Mouse (Mus musculus): ENCODE results near the gene Med16. TPM values are rescaled to one million over a fixed set of nuclear protein-coding genes. Genes with fewer than 3 reads are reported as not detected.

Gene Med16
- polyA plus RNA-seq, 1 experiment = 103 TPM

- Histone ChIP-seq H3K27ac (ENCODE audit: control insufficient read depth, insufficient read depth, low read length) (peak overlapping the region; percentile 94), H3K27me3 (ENCODE audit: control insufficient read depth, insufficient read depth, low read length) (no peaks in the 10 kb centered on the region), H3K36me3 (ENCODE audit: control insufficient read depth, insufficient read depth, low read length) (peaks cover 9% of the 10 kb centered on the region), H3K4me1 (replicated peaks; ENCODE audit: control insufficient read depth, insufficient read depth, low read length) (peaks cover 58% of the 10 kb centered on the region), H3K4me3 (ENCODE audit: control insufficient read depth, insufficient read depth, low read length) (no peak overlapping the region)
- WGBS = 37% methylated on average over 9 of the region's 9 CpGs
- DNase-seq = peak; percentile 41
- no peak for TF ChIP-seq POLR2A (IDR thresholded peaks at IDR 0.05; ENCODE audit: control insufficient read depth, extremely low read depth, insufficient read depth, low read length, poor library complexity)
- TF ChIP-seq CTCF (IDR thresholded peaks at IDR 0.05; ENCODE audit: borderline replicate concordance, control insufficient read depth, extremely low read depth, insufficient read depth, low read length, poor library complexity) = no peak
These were observed 56.5 kb downstream of the Med16 start for GRCm38 (mm10) chr10:79852107-79852789.

DNA sequence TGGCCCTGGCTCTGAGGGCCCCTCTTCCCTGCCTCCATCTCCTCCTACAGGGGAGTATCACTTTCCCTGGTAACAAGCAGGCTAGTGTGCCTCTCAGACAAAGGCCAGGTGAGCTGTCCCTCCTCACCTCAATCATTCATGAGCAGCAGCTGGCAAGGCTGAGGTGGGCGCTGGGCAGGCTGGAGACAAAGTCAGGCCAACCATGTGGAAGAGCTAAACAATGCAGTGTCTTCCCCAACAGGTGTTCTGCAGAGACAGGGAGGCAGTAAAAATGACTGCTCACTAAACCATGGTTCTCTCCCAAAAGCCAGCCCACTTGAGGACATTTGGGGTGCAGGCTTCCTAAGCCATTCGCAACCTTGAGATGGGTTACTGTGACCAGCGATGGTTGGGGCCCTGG lies 57.1 kb downstream of the Med16 start:
- H3K27ac ChIP-seq (ENCODE audit: control insufficient read depth, insufficient read depth, low read length) = peak overlapping the region; percentile 94
- WGBS = 69% methylated on average over 3 of the region's 3 CpGs
- H3K36me3 ChIP-seq (ENCODE audit: control insufficient read depth, insufficient read depth, low read length) = peaks cover 3% of the 10 kb centered on the region
- no peak for DNase-seq
- H3K4me1 ChIP-seq (replicated peaks; ENCODE audit: control insufficient read depth, insufficient read depth, low read length) = peaks cover 52% of the 10 kb centered on the region
- TF ChIP-seq CTCF (IDR thresholded peaks at IDR 0.05; ENCODE audit: borderline replicate concordance, control insufficient read depth, extremely low read depth, insufficient read depth, low read length, poor library complexity) = no peak
- TF ChIP-seq POLR2A (IDR thresholded peaks at IDR 0.05; ENCODE audit: control insufficient read depth, extremely low read depth, insufficient read depth, low read length, poor library complexity) = no peak
- H3K4me3 ChIP-seq (ENCODE audit: control insufficient read depth, insufficient read depth, low read length) = no peak overlapping the region
- H3K27me3 ChIP-seq (ENCODE audit: control insufficient read depth, insufficient read depth, low read length) = no peaks in the 10 kb centered on the region

DNA sequence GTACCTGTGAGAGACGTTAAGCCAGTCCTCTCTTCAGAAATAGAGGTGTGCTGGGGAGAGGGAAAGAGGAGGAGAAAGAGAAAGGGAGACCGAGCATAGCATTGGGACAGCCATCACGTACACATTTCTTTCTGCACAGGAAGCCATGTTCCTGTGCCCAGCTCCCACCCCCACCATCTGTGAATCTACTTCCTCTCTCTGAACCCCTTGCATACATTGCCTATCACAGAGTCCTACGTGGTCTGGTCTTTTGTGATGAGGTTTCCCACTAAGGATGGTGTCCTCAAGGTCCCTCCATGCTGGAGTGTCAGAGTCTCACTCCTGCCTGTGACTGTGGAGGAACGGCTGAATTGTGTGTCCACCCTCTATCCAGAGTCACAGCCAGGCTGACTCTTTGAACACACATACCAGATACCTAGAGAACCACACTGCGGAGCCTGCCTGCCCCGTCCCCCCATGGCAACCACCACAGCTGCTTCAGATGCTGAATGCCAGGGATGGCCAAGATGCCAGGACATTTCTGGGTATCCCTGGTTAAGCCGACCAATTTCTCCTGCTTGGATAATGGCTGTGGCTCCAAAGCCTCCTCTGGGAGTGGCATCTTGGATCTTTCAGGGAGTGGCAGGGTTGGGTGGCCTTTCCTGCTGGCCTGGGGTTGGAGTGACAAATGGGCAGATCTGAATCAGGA lies 58.6 kb downstream of the Med16 start:
- no peaks in the 10 kb centered on the region for H3K27me3 ChIP-seq (ENCODE audit: control insufficient read depth, insufficient read depth, low read length)
- WGBS = 31% methylated on average over 8 of the region's 8 CpGs
- TF ChIP-seq POLR2A (IDR thresholded peaks at IDR 0.05; ENCODE audit: control insufficient read depth, extremely low read depth, insufficient read depth, low read length, poor library complexity) (no peak), CTCF (IDR thresholded peaks at IDR 0.05; ENCODE audit: borderline replicate concordance, control insufficient read depth, extremely low read depth, insufficient read depth, low read length, poor library complexity) (no peak)
- peak overlapping the region; percentile 61 for H3K27ac ChIP-seq (ENCODE audit: control insufficient read depth, insufficient read depth, low read length)
- peaks cover 41% of the 10 kb centered on the region for H3K4me1 ChIP-seq (replicated peaks; ENCODE audit: control insufficient read depth, insufficient read depth, low read length)
- no peaks in the 10 kb centered on the region for H3K36me3 ChIP-seq (ENCODE audit: control insufficient read depth, insufficient read depth, low read length)
- no peak overlapping the region for H3K4me3 ChIP-seq (ENCODE audit: control insufficient read depth, insufficient read depth, low read length)
- peak; percentile 48 for DNase-seq

DNA sequence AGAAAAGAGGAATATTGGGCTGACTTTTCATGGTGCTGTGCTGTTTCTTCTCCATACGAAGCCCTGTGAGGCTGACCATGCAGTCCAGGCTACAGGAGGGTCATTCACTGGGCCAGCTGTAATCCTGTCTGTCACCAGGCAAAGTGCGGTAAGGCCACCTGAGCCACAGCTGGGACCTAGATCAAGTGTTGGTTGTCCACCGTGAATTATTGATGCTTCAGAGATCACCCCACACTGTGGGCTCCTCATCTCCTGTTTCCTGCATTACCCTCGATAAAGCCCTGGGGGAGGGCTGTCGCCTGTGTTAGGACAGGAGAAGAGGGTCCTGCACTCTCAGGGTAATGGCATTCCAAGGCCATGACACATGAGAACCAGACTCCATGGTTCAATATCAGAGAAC lies 62.2 kb downstream of the Med16 start:
- 86% methylated on average over 5 of the region's 5 CpGs for WGBS
- peaks cover 22% of the 10 kb centered on the region for H3K4me1 ChIP-seq (replicated peaks; ENCODE audit: control insufficient read depth, insufficient read depth, low read length)
- no peaks in the 10 kb centered on the region for H3K27me3 ChIP-seq (ENCODE audit: control insufficient read depth, insufficient read depth, low read length)
- no peak for DNase-seq
- no peak overlapping the region for H3K4me3 ChIP-seq (ENCODE audit: control insufficient read depth, insufficient read depth, low read length)
- H3K36me3 ChIP-seq (ENCODE audit: control insufficient read depth, insufficient read depth, low read length) = no peaks in the 10 kb centered on the region
- H3K27ac ChIP-seq (ENCODE audit: control insufficient read depth, insufficient read depth, low read length) = no peak overlapping the region
- TF ChIP-seq POLR2A (IDR thresholded peaks at IDR 0.05; ENCODE audit: control insufficient read depth, extremely low read depth, insufficient read depth, low read length, poor library complexity) = no peak
- no peak for TF ChIP-seq CTCF (IDR thresholded peaks at IDR 0.05; ENCODE audit: borderline replicate concordance, control insufficient read depth, extremely low read depth, insufficient read depth, low read length, poor library complexity)

Other genes with a start within 250 kb of the Med16 start
- gene Madcam1, start 244.4 kb downstream of the Med16 start, polyA plus RNA-seq (2012; rRNA removed) = 2.9 and 4.0 TPM in 2 replicates
- 92.1 and 92.3 TPM in 2 replicates for gene Tpgs1, start 239.6 kb downstream of the Med16 start, polyA plus RNA-seq (2012; rRNA removed)
- 309 and 321 TPM in 2 replicates for gene Cdc34, start 226.7 kb downstream of the Med16 start, polyA plus RNA-seq (2012; rRNA removed)
- 0.57 and 1.2 TPM in 2 replicates for gene Gzmm, start 219.9 kb downstream of the Med16 start, polyA plus RNA-seq (2012; rRNA removed)
- 345 and 396 TPM in 2 replicates for gene Bsg, start 204.4 kb downstream of the Med16 start, polyA plus RNA-seq (2012; rRNA removed)
- 3.1 and 4.7 TPM in 2 replicates for gene Hcn2, start 192.3 kb downstream of the Med16 start, polyA plus RNA-seq (2012; rRNA removed)
- gene Polrmt, start 162.3 kb downstream of the Med16 start, polyA plus RNA-seq (2012; rRNA removed) = 104 and 109 TPM in 2 replicates
- gene Fgf22, start 153.8 kb downstream of the Med16 start, polyA plus RNA-seq (2012; rRNA removed) = not detected in 2 replicates
- 375 and 472 TPM in 2 replicates for gene Rnf126, start 142.0 kb downstream of the Med16 start, polyA plus RNA-seq (2012; rRNA removed)
- gene Fstl3, start 131.7 kb downstream of the Med16 start, polyA plus RNA-seq (2012; rRNA removed) = 15.9 and 17.1 TPM in 2 replicates
- 23.4 and 30.1 TPM in 2 replicates for gene Prss57, start 118.0 kb downstream of the Med16 start, polyA plus RNA-seq (2012; rRNA removed)
- gene Palm, start 115.4 kb downstream of the Med16 start, polyA plus RNA-seq (2012; rRNA removed) = 63.7 and 87.8 TPM in 2 replicates
- gene Misp, start 87.9 kb downstream of the Med16 start, polyA plus RNA-seq (2012; rRNA removed) = 6.6 and 6.8 TPM in 2 replicates
- gene Ptbp1, start 54.5 kb downstream of the Med16 start, polyA plus RNA-seq (2012; rRNA removed) = 583 and 703 TPM in 2 replicates
- 5.3 and 9.2 TPM in 2 replicates for gene Prtn3, start 34.4 kb downstream of the Med16 start, polyA plus RNA-seq (2012; rRNA removed)
- gene Plppr3, start 34.3 kb downstream of the Med16 start, polyA plus RNA-seq (2012; rRNA removed) = 1.1 and 1.9 TPM in 2 replicates
- gene Elane, start 22.7 kb downstream of the Med16 start, polyA plus RNA-seq (2012; rRNA removed) = 3.7 and 8.9 TPM in 2 replicates
- 1,248 and 1,398 TPM in 2 replicates for gene Cfd, start 18.1 kb downstream of the Med16 start, polyA plus RNA-seq (2012; rRNA removed)
- not detected in 2 replicates for gene Gm26602, start 1.9 kb upstream of the Med16 start, polyA plus RNA-seq (2012; rRNA removed)
- gene Kiss1r, start 8.0 kb upstream of the Med16 start, polyA plus RNA-seq (2012; rRNA removed) = 5.8 and 7.5 TPM in 2 replicates
- gene R3hdm4, start 12.3 kb upstream of the Med16 start, polyA plus RNA-seq (2012; rRNA removed) = 279 and 303 TPM in 2 replicates
- 12.5 and 13.5 TPM in 2 replicates for gene Arid3a, start 18.1 kb upstream of the Med16 start, polyA plus RNA-seq (2012; rRNA removed)
- gene Wdr18, start 51.2 kb upstream of the Med16 start, polyA plus RNA-seq (2012; rRNA removed) = 68.1 and 74.5 TPM in 2 replicates
- 0.07 and 0.14 TPM in 2 replicates for gene Grin3b, start 61.8 kb upstream of the Med16 start, polyA plus RNA-seq (2012; rRNA removed)
- 540 and 566 TPM in 2 replicates for gene Tmem259, start 75.4 kb upstream of the Med16 start, polyA plus RNA-seq (2012; rRNA removed)
- 239 and 245 TPM in 2 replicates for gene Cnn2, start 79.7 kb upstream of the Med16 start, polyA plus RNA-seq (2012; rRNA removed)
- gene Abca7, start 87.6 kb upstream of the Med16 start, polyA plus RNA-seq (2012; rRNA removed) = 79.5 and 83.5 TPM in 2 replicates
- gene Arhgap45, start 107.7 kb upstream of the Med16 start, polyA plus RNA-seq (2012; rRNA removed) = 1,362 and 1,504 TPM in 2 replicates
- 211 and 226 TPM in 2 replicates for gene Polr2e, start 130.9 kb upstream of the Med16 start, polyA plus RNA-seq (2012; rRNA removed)
- 517 and 598 TPM in 2 replicates for gene Gpx4, start 138.2 kb upstream of the Med16 start, polyA plus RNA-seq (2012; rRNA removed)
- 127 and 138 TPM in 2 replicates for gene Sbno2, start 196.6 kb upstream of the Med16 start, polyA plus RNA-seq (2012; rRNA removed)
- gene Stk11, start 206.9 kb upstream of the Med16 start, polyA plus RNA-seq (2012; rRNA removed) = 265 and 270 TPM in 2 replicates
- gene Atp5d, start 229.7 kb upstream of the Med16 start, polyA plus RNA-seq (2012; rRNA removed) = 1,163 and 1,361 TPM in 2 replicates
- gene Cbarp, start 231.9 kb upstream of the Med16 start, polyA plus RNA-seq (2012; rRNA removed) = 34.0 and 37.7 TPM in 2 replicates
- gene Midn, start 239.3 kb upstream of the Med16 start, polyA plus RNA-seq (2012; rRNA removed) = 342 and 374 TPM in 2 replicates

Data from thymus, adult 2 months (tissue).